Mouse (Mus musculus): ENCODE data around the gene Ddb2.

Gene Ddb2

GRCm38 (mm10) chr2:91186208-91186607 is 50.6 kb downstream of the Ddb2 start:
- DNase-seq (ENCODE audit: low spot score) = no peak

GRCm38 (mm10) chr2:91183711-91184405 is 52.9 kb downstream of the Ddb2 start, which contains the start of gene Madd:
TSS of gene Madd (minus strand) at chr2:91183837.
- no peak for DNase-seq (ENCODE audit: low spot score)

- peak; percentile 97 for DNase-seq (ENCODE audit: low spot score)
Observed at GRCm38 (mm10) chr2:91183148-91183513, 53.7 kb downstream of the Ddb2 start.

GRCm38 (mm10) chr2:91182405-91183147 is 54.2 kb downstream of the Ddb2 start:
- peak; percentile 90 for DNase-seq (ENCODE audit: low spot score)

- no peak for DNase-seq (ENCODE audit: low spot score)
Observed at GRCm38 (mm10) chr2:91182016-91182404, 54.8 kb downstream of the Ddb2 start.

- DNase-seq (ENCODE audit: low spot score) = no peak
Observed at GRCm38 (mm10) chr2:91180706-91181105, 56.1 kb downstream of the Ddb2 start.

- peak; percentile 12 for DNase-seq (ENCODE audit: low spot score)
Observed at GRCm38 (mm10) chr2:91179825-91180224, 57.0 kb downstream of the Ddb2 start.

- DNase-seq (ENCODE audit: low spot score) = no peak
Observed at GRCm38 (mm10) chr2:91176234-91176633, 60.5 kb downstream of the Ddb2 start.

GRCm38 (mm10) chr2:91175490-91175889 is 61.3 kb downstream of the Ddb2 start:
- no peak for DNase-seq (ENCODE audit: low spot score)

- no peak for DNase-seq (ENCODE audit: low spot score)
Observed at GRCm38 (mm10) chr2:91169587-91170322, 67.0 kb downstream of the Ddb2 start.

GRCm38 (mm10) chr2:91167629-91168028 is 69.2 kb downstream of the Ddb2 start:
- no peak for DNase-seq (ENCODE audit: low spot score)

- no peak for DNase-seq (ENCODE audit: low spot score)
Observed at GRCm38 (mm10) chr2:91164991-91165390, 71.8 kb downstream of the Ddb2 start.

- DNase-seq (ENCODE audit: low spot score) = no peak
Observed at GRCm38 (mm10) chr2:91163532-91163931, 73.2 kb downstream of the Ddb2 start.

- no peak for DNase-seq (ENCODE audit: low spot score)
Observed at GRCm38 (mm10) chr2:91162952-91163351, 73.8 kb downstream of the Ddb2 start.

Measured in embryo, embryonic 10 days (tissue).